Mouse (Mus musculus) bone marrow macrophage, adult 2 months (primary cell): ENCODE data around the gene Robo4.

Source experiments
- CTCF ChIP-seq: IDR thresholded peaks from 2 replicates; pipeline ENCODE4 v1.5.1; 2012; ENCODE audit warnings: low read depth, mild to moderate bottlenecking, low read length, moderate library complexity
- POLR2A ChIP-seq: IDR thresholded peaks from 2 replicates; pipeline ENCODE4 v1.6.1; 2012; ENCODE audit warnings: mild to moderate bottlenecking, low read depth, low read length, borderline replicate concordance

DNA sequence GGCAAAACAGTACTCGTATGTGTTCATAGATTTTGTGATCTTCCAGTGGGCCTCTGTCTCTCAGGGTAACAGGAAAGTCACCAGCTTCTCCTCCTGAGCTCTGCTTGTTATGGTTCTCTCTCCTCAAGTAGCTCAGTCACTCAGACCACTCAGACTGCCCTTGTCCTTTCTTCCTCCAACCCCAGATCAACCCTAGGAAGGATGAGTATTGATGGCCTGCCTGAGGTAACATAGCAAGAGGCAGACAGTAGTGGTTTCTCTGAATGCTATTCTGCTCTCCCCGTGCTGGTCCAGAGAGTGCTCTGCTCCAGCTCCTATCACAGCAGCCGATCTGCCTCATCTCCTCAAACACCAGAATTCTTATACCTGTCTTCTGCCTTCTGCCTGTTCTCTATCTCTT lies 38.1 kb upstream of the Robo4 start:
- no peak for TF ChIP-seq CTCF
- no peak for TF ChIP-seq POLR2A
